Comparison of ENCODE assay signal across 7 mouse cellular contexts in genomic region chr15:5243036-5243958, GRCm38 (mm10). TPM values are rescaled to one million over a fixed set of nuclear protein-coding genes. Genes with fewer than 3 reads are reported as not detected.
A peak's percentile ranks its signal among the peaks of the same experiment; 100 is the strongest.
DNase-seq lines count a peak whose midpoint lies in the region; ATAC-seq and TF ChIP-seq lines count a peak whose summit lies in the region.

No protein-coding gene starts in this region.

- peak; percentile 77 for DNase-seq in CD4-positive helper T cell, adult 2 months (ENCODE audit: low read depth, low spot score)
- DNase-seq in induced T-regulatory cell, adult 2 months (ENCODE audit: low read depth) = peak; percentile 81
- DNase-seq in left cerebral cortex, adult 11 months (ENCODE audit: low spot score) = no peak

- peak overlapping the region; percentile 50 for H3K9ac ChIP-seq in ES-Bruce4 (ENCODE audit: low read depth, poor library complexity, severe bottlenecking)
- peak overlapping the region; percentile 48; the same call in 1 of the 2 replicates for H3K9ac ChIP-seq in forebrain, embryonic 12.5 days
- H3K9ac ChIP-seq in stomach, embryonic 16.5 days (ENCODE audit: low read length) = peak overlapping the region; percentile 71

- 7% methylated on average over 40 of the region's 40 CpGs for WGBS in forebrain, embryonic 12.5 days
- WGBS in macrophage (ENCODE audit: missing documents) = 3% methylated on average over 40 of the region's 40 CpGs
- WGBS in stomach, embryonic 16.5 days = 6% methylated on average over 40 of the region's 40 CpGs

- H3K4me3 ChIP-seq in ES-Bruce4 (ENCODE audit: low read depth, low read length) (peak overlapping the region; percentile 63), macrophage (ENCODE audit: inconsistent target) (peak overlapping the region; percentile 56)
- peak overlapping the region; percentile 49 for H3K4me3 ChIP-seq in forebrain, embryonic 12.5 days (replicated peaks)
- H3K4me3 ChIP-seq in stomach, embryonic 16.5 days (replicated peaks; ENCODE audit: low read length) = peak overlapping the region; percentile 60

- TF ChIP-seq POLR2A in ES-Bruce4 (IDR thresholded peaks at IDR 0.05; ENCODE audit: insufficient read depth, low read length) = no peak

- no peak for TF ChIP-seq CTCF in ES-Bruce4 (IDR thresholded peaks at IDR 0.05; ENCODE audit: low read depth, low read length)

- H3K9me3 ChIP-seq in ES-Bruce4 (replicated peaks; ENCODE audit: control insufficient read depth, insufficient read depth, low read length, poor library complexity, severe bottlenecking) = no peaks in the 10 kb centered on the region
- H3K9me3 ChIP-seq in forebrain, embryonic 12.5 days = 0 out of 2 replicates have a peak, but pooled peaks cover 3% of the 10 kb centered on the region
- H3K9me3 ChIP-seq in stomach, embryonic 16.5 days (replicated peaks; ENCODE audit: control insufficient read depth, low read length) = no peaks in the 10 kb centered on the region

- peak overlapping the region; percentile 88 for H3K4me2 ChIP-seq in forebrain, embryonic 12.5 days
- H3K4me2 ChIP-seq in stomach, embryonic 16.5 days (ENCODE audit: low read depth, low read length) = peak overlapping the region; percentile 92

- TF ChIP-seq EP300 in ES-Bruce4 (IDR thresholded peaks at IDR 0.05; ENCODE audit: insufficient read depth, low read depth, low read length) = no peak

- H3K4me1 ChIP-seq in ES-Bruce4 (ENCODE audit: control insufficient read depth, insufficient read depth, low read length) = no peaks in the 10 kb centered on the region
- peaks cover 27% of the 10 kb centered on the region for H3K4me1 ChIP-seq in forebrain, embryonic 12.5 days
- peaks cover 12% of the 10 kb centered on the region for H3K4me1 ChIP-seq in stomach, embryonic 16.5 days (ENCODE audit: control insufficient read depth, insufficient read depth, low read length)

- ATAC-seq in forebrain, embryonic 12.5 days (ENCODE audit: low FRiP score) = no peak
- ATAC-seq in stomach, embryonic 16.5 days (ENCODE audit: insufficient read depth, low FRiP score) = no peak

- H3K79me2 ChIP-seq in macrophage (ENCODE audit: inconsistent target) = peaks cover 53% of the 10 kb centered on the region; the same call in 1 of the 2 replicates

- no peak overlapping the region for H3K27ac ChIP-seq in ES-Bruce4 (ENCODE audit: insufficient read depth, low read length)
- no peak overlapping the region for H3K27ac ChIP-seq in forebrain, embryonic 12.5 days
- H3K27ac ChIP-seq in macrophage = no peak overlapping the region
- no peak overlapping the region for H3K27ac ChIP-seq in stomach, embryonic 16.5 days (ENCODE audit: low read length)

- peaks cover 5% of the 10 kb centered on the region; the same call in 1 of the 2 replicates for H3K27me3 ChIP-seq in ES-Bruce4 (ENCODE audit: control insufficient read depth, insufficient read depth, low read length, poor library complexity, severe bottlenecking)
- peaks cover 69% of the 10 kb centered on the region for H3K27me3 ChIP-seq in forebrain, embryonic 12.5 days
- H3K27me3 ChIP-seq in stomach, embryonic 16.5 days (ENCODE audit: control insufficient read depth, insufficient read depth, low read length) = peaks cover 10% of the 10 kb centered on the region

- no peaks in the 10 kb centered on the region for H3K36me3 ChIP-seq in ES-Bruce4 (ENCODE audit: control insufficient read depth, insufficient read depth, low read length, poor library complexity, severe bottlenecking)
- H3K36me3 ChIP-seq in forebrain, embryonic 12.5 days (replicated peaks) = no peaks in the 10 kb centered on the region
- no peaks in the 10 kb centered on the region for H3K36me3 ChIP-seq in macrophage (ENCODE audit: inconsistent target)
- no peaks in the 10 kb centered on the region for H3K36me3 ChIP-seq in stomach, embryonic 16.5 days (ENCODE audit: control insufficient read depth, insufficient read depth, low read length)

RNA-seq across cellular contexts. Expression of gene Ptger4, which starts 0.7 kb away (rescaled TPM):
- polyA plus RNA-seq in ES-Bruce4 (2011; ENCODE audit: insufficient read depth, insufficient read length, low read depth, missing spikeins) (0.53 and 1.3 TPM in 2 replicates), macrophage (2018) (3.1 to 11.0 TPM (median 6.2 TPM) in 3 replicates)
- polyA plus RNA-seq in forebrain, embryonic 12.5 days (2016; fragmentation: Nextera tagmentation; extraction: Ambion mirVana) = 0.82 and 0.84 TPM in 2 replicates
- total RNA-seq in macrophage (2018; cell fraction: chromatin; rRNA removed) = 100 to 1,000 TPM in 2 of 26 experiments, 10 to 100 TPM in 21, 1 to 10 TPM in 3; 5.0 to 107 (median 31.5) TPM
- 10 to 100 TPM in 22 of 26 experiments, 1 to 10 TPM in 4; 8.3 to 66.3 (median 31.1) TPM for total RNA-seq in macrophage (2018; cell fraction: cytosol; rRNA removed)
- total RNA-seq in macrophage (2018; cell fraction: nucleus; rRNA removed) = 100 to 1,000 TPM in 7 of 26 experiments, 10 to 100 TPM in 19; 10.8 to 145 (median 63.6) TPM
- 7.0 and 8.5 TPM in 2 replicates for polyA plus RNA-seq in stomach, embryonic 16.5 days (2015; fragmentation: Nextera tagmentation; extraction: Ambion mirVana)

RNA-seq across cellular contexts. Expression of gene Ttc33, which starts 58.0 kb away (rescaled TPM):
- polyA plus RNA-seq in ES-Bruce4 (2011; ENCODE audit: insufficient read depth, insufficient read length, low read depth, missing spikeins) (22.8 and 29.6 TPM in 2 replicates), macrophage (2018) (23.6 to 34.6 TPM (median 34.1 TPM) in 3 replicates)
- polyA plus RNA-seq in forebrain, embryonic 12.5 days (2016; fragmentation: Nextera tagmentation; extraction: Ambion mirVana) = 42.4 and 46.2 TPM in 2 replicates
- total RNA-seq in macrophage (2018; cell fraction: chromatin; rRNA removed) = 10 to 100 TPM in 18 of 26 experiments, 1 to 10 TPM in 8; 4.7 to 38.5 (median 15.6) TPM
- total RNA-seq in macrophage (2018; cell fraction: cytosol; rRNA removed) = 10 to 100 TPM; 19.9 to 58.1 (median 30.9) TPM
- 10 to 100 TPM in 23 of 26 experiments, 1 to 10 TPM in 3; 9.4 to 45.3 (median 15.0) TPM for total RNA-seq in macrophage (2018; cell fraction: nucleus; rRNA removed)
- 35.4 and 36.9 TPM in 2 replicates for polyA plus RNA-seq in stomach, embryonic 16.5 days (2015; fragmentation: Nextera tagmentation; extraction: Ambion mirVana)
